Mouse (Mus musculus) cerebellum, adult 2 months (tissue): ENCODE measurements around the gene Afap1.

Experiments
- CTCF ChIP-seq: fragments of 200-500 bp; IDR thresholded peaks from 2 replicates; pipeline ENCODE4 v1.5.1; 2011; ENCODE audit warnings: low read depth, mild to moderate bottlenecking, control low read depth, low read length, moderate library complexity, borderline replicate concordance; ENCODE audit not compliant: insufficient read depth
- POLR2A ChIP-seq: fragments of 200-500 bp; IDR thresholded peaks from 2 replicates; pipeline ENCODE4 v1.6.1; 2011; ENCODE audit warnings: low read length, control low read depth, borderline replicate concordance; ENCODE audit not compliant: insufficient read depth

- TF ChIP-seq CTCF (no peak), POLR2A (no peak)
These were observed 131.0 kb downstream of the Afap1 start for GRCm38 (mm10) chr5:36024003-36024685.
